Mouse (Mus musculus): Measurements from ENCODE around the gene Grik5.

GRCm38 (mm10) chr7:25084621-25085020, 12.5 kb upstream of the Grik5 start:
- no peak for TF ChIP-seq POLR2A (IDR thresholded peaks at IDR 0.05; ENCODE audit: low read depth, low read length)
- no peak for TF ChIP-seq CTCF (IDR thresholded peaks at IDR 0.05; ENCODE audit: extremely low read depth, insufficient read length, insufficient replicate concordance, low read depth, low read length)

Data from small intestine, adult 2 months (tissue).